Mouse (Mus musculus) bone marrow macrophage, adult 2 months (primary cell): ENCODE results near the gene Plac8. TPM values are rescaled to one million over a fixed set of nuclear protein-coding genes. Genes with fewer than 3 reads are reported as not detected.

Experiments
- H3K27ac ChIP-seq: 2 replicates; pipeline ENCODE4 v1.5.1; 2012; ENCODE audit warnings: low read depth, low read length; ENCODE audit not compliant: insufficient read depth
- H3K4me1 ChIP-seq: 2 replicates; pipeline ENCODE4 v1.6.1; 2012; ENCODE audit warnings: low read length; ENCODE audit not compliant: control insufficient read depth, insufficient read depth
- H3K4me3 ChIP-seq: 2 replicates; pipeline ENCODE4 v1.5.1; 2012; ENCODE audit warnings: mild to moderate bottlenecking, low read length, moderate library complexity; ENCODE audit not compliant: insufficient read depth
- CTCF ChIP-seq: IDR thresholded peaks from 2 replicates; pipeline ENCODE4 v1.5.1; 2012; ENCODE audit warnings: low read depth, mild to moderate bottlenecking, low read length, moderate library complexity
- POLR2A ChIP-seq: IDR thresholded peaks from 2 replicates; pipeline ENCODE4 v1.6.1; 2012; ENCODE audit warnings: mild to moderate bottlenecking, low read depth, low read length, borderline replicate concordance
- polyA plus RNA-seq: library from polyadenylated mRNA; stranded (reverse); fragments of >200 nt; gene quantifications from 2 replicates; pipeline ENCODE4 v1.2.4, GENCODE M21; 2012; ENCODE audit not compliant: missing spikeins, insufficient read depth, insufficient read length

Plac8 gene
- 3.0 and 3.5 TPM in 2 replicates for polyA plus RNA-seq

DNA sequence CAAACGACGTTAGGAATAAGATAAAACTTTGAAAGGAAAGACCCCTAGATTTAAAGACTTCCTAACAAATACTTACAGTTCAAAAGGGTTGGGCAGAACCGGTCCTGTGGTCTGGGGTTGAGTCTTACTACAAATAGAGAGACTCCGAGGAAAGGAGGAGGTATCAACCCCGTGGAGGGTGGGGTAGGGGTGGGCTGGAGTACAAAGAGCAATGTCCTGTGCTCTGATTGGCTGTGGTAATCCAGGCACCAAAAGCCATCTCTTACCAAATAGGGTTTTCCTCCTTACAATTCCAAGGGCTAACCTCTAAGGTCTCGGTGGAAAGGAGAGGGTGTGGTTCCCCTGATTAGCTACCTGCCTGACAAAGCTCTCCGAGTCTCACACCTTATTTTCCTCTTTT lies at the start of gene Plac8:
Gene Plac8 (minus strand): TSS at position 177 of the 400 bp plus-strand sequence.
- H3K27ac ChIP-seq = no peak within 1 kb of the TSS
- no peak for TF ChIP-seq POLR2A
- no peak for TF ChIP-seq CTCF
- H3K4me3 ChIP-seq = no peak within 1 kb of the TSS
- peaks cover 11% of the 10 kb centered on the region for H3K4me1 ChIP-seq

DNA sequence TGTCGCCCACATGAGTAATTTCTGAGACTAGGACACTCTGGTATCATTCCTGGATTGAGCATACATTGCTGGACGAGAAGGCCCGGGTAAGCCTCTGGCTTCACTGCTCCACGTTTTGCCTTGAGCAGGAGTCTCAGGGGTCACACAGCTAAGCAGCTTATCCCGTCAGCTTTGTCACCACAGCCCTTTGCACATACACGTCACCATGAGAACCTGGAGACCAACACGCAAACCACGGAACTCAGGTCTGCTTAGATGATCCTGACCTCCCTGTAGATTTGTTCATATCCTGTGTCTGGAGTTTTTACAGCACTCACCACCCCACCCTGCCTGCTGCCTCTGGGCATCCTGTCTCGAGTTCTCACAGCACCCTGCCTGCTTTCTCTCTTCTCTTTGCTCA lies 48.9 kb upstream of the Plac8 start:
- Histone ChIP-seq H3K4me3 (no peak overlapping the region), H3K4me1 (peaks cover 21% of the 10 kb centered on the region), H3K27ac (no peak overlapping the region)
- TF ChIP-seq POLR2A (no peak), CTCF (no peak)

DNA sequence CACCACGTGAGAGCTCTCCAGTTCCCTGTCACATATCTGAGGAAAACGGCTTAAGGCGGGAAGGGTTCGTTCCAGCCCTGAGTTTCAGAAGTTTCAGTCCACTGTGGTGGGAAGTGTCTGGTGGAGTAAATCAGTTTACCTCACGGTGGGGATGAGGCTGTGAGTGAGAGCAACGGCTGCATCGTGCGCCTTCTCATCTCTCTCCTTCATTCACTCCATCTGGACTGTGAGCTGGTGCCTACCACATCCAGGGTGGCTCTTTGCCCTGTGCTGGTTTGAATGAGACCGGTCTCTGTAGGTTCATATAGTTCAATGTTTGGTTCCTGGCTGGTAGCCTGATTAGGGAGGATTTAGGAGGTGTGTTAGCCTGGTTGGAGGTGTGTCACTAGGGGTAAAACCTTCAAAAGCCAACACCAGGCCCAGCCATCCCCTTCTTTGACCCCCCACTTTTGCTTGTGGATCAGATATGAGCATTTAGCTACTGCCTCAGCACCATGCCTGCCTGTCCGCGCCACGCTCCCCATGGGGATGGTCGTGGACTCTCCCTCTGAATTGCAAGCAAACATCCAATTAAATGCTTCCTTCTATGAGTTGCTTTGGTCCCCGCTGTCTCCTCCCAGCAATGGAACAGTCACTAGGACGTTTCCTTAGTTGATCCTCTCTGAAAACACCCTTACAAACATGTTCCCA lies 47.7 kb upstream of the Plac8 start:
- H3K4me1 ChIP-seq = peaks cover 19% of the 10 kb centered on the region
- no peak overlapping the region for H3K27ac ChIP-seq
- TF ChIP-seq POLR2A (no peak), CTCF (no peak)
- no peak overlapping the region for H3K4me3 ChIP-seq

DNA sequence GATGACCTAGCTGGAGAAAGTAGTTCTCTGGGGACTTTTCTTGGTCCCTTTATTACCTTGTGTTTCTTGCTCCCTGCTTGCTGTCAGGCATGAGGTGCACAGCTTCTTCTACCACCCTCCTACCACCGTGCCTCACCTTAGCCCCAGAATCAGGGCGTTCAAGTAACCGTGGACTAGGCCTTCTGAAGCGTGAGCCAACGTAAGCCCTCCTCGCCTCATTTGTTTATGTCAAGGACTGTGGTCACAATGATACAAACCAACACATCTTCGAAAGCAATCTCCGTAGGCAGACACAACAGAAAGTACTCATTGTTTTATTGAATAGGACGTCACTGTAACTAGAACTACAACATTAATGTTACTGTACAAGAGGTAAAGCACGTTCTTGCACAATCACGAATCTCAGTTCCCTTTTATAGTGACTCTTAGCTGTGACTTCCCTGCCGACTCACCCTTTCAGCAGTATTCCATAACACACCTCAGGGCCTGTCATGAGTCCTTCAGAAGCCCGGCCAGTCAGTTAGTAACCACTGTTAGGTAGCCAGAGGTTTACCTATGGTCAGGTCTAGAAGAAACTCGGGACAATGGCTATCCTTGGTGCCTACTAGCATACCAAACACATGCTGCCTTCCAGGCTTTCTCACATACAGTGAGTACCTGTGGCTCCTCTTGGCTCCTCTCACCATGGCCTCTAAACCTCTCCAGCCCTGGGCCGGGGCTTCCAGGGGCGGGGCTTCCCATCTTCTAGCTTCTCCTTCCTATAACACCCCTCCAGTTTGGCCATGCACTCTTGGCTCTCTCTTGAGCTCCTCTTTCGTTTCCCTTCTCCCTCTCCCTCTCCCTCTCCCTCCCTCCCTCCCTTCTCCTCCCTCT lies 42.1 kb upstream of the Plac8 start:
- Histone ChIP-seq H3K27ac (no peak overlapping the region), H3K4me3 (no peak overlapping the region), H3K4me1 (peaks cover 25% of the 10 kb centered on the region)
- TF ChIP-seq CTCF (no peak), POLR2A (no peak)

DNA sequence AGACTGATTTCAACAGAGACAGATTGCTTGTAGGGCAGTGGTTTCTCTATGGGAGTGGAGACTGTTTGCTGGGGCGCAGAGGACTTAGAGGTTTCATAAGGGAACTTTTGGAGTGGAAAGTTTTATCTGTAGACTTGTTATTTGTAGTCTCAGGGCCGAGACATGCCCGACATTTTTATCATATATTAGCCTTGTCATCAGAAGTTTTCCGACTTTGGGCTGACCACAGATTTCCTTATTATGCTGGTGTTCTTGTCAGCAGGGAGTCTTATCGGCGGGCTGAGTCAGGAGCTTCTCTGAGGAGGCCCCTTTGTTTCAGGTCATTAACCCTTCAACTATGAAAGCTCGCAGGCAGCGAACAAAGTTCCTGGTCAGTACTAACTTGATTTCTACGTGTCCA lies 35.8 kb upstream of the Plac8 start:
- no peak overlapping the region for H3K27ac ChIP-seq
- H3K4me1 ChIP-seq = no peaks in the 10 kb centered on the region

DNA sequence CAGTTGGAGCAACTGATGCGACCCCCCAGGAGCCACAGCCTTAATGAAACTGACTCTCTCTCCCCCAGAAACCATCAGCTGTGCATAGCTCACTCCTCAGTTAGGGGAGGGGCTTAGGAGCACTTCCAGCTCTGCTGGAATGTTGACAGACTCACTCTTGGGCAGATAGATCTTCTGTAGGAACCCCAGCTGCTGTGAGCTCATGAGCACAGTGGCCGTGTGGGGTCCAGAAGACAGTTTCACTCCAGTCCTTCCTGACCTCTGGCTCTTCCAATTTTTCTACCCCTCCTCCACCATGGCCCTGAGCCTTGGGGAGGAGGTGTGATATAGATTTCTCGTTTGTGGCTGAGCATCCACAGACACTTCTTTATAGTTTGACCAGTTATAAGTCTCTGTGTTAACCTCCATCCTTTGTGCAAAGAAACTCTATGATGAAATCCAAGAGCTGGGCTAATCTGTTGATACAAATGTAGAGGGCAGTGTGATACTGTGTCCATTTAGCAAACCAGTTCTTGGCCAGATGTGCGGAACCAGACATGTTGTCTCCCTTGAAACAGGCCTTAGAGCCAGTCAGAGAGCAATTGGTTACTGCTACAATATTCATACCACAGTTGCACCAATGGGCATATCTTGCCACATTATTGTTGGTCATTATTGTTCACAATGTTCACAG lies 35.2 kb upstream of the Plac8 start:
- H3K4me1 ChIP-seq = no peaks in the 10 kb centered on the region
- no peak overlapping the region for H3K27ac ChIP-seq
- no peak overlapping the region for H3K4me3 ChIP-seq
- TF ChIP-seq POLR2A (no peak), CTCF (no peak)

More for the DNA sequence above, 35.8 kb upstream of the Plac8 start:
- TF ChIP-seq CTCF (no peak), POLR2A (no peak)
- H3K4me3 ChIP-seq = no peak overlapping the region

DNA sequence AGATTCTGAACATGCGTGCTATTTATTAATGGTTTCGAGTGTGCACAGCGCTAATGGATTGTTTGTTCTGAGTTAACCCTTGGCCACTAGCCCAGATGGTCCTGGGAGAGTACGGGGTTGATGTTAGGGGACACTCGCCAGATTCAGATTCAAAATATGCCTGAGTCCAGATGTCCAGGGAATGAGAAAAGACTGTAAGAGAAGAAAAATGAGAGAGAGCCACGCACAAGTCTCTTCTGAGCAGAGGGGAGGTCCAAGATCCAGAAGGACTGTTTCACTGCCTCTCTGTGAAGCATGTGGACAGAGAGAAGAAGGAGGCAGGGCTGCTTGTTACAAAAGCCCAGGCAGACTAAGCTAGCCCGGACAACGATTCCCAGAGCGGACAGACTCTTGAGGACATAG lies 33.8 kb upstream of the Plac8 start:
- H3K4me1 ChIP-seq = no peaks in the 10 kb centered on the region
- no peak overlapping the region for H3K4me3 ChIP-seq
- H3K27ac ChIP-seq = no peak overlapping the region
- no peak for TF ChIP-seq CTCF
- no peak for TF ChIP-seq POLR2A

DNA sequence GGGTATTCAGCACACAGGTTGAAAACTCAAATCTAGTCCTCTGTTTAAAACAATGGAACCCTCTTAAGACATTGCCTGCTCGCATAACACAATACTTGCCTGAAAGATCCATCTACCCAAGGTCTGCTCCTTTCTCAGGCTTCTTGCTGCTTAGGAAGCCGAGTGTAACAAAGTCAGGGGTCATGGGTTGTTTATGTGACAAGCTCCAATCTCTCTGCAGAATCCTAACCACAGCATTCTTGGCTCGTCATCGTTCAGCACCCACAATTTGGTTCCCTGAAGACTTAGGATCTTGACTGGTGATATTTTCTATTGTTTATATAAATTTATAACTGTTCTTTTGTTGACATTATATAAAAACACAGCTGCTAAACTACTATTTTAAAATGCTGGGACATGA lies 32.0 kb upstream of the Plac8 start:
- no peak for TF ChIP-seq POLR2A
- no peak for TF ChIP-seq CTCF
- Histone ChIP-seq H3K4me1 (no peaks in the 10 kb centered on the region), H3K4me3 (no peak overlapping the region), H3K27ac (no peak overlapping the region)

DNA sequence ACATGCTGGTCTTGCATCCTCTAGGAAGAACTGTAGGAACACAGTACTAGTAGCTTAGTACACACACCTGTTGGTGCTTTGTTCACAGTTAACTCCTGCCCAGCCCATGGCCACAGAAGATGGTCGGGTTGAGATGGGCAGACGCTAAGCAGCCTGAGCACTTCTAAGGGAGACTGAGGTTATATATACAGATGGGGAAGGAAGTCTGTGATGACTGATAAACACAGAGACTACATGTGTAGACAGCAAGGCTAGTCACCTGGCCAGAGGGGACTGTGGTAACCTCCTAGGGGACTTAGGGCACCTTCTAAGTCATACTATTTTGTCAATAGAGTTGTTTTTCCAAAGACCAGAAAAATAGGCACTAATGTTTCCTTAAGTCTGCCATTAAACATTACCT lies 29.8 kb upstream of the Plac8 start:
- Histone ChIP-seq H3K4me3 (no peak overlapping the region), H3K4me1 (0 out of 2 replicates have a peak, but pooled peaks cover 3% of the 10 kb centered on the region), H3K27ac (no peak overlapping the region)
- TF ChIP-seq CTCF = no peak
- TF ChIP-seq POLR2A = no peak

DNA sequence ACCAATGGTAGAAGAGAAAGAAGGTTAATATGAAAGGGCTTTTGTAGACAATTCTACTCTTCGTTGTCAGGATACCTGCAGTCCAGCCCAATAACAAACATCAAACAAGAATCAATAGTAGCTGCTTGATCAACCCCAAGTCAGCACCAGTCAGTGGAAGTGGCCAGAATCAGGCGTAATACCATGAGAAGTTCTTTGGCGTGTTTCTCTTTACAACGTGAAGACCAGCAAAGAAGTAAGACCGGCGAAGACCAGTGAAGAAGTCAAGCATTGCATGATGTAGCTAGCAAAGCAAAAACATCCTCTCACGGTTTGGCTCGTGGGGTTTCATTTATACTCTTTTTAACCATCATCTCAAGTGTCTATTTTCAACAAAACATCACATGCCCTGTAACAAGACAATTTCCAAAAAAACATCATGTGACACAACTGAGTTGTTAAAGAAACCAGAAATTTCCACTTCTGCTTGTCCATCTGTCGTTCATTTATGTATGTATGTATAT lies 27.0 kb upstream of the Plac8 start:
- Histone ChIP-seq H3K4me3 (no peak overlapping the region), H3K27ac (no peak overlapping the region), H3K4me1 (0 out of 2 replicates have a peak, but pooled peaks cover 3% of the 10 kb centered on the region)
- TF ChIP-seq CTCF (no peak), POLR2A (no peak)
